Mouse (Mus musculus): ENCODE data around the gene Fam126b. TPM values are rescaled to one million over a fixed set of nuclear protein-coding genes. Genes with fewer than 3 reads are reported as not detected.

Gene Fam126b
- polyA plus RNA-seq, 1 experiment from 2014 or later = 17.3 TPM

DNA sequence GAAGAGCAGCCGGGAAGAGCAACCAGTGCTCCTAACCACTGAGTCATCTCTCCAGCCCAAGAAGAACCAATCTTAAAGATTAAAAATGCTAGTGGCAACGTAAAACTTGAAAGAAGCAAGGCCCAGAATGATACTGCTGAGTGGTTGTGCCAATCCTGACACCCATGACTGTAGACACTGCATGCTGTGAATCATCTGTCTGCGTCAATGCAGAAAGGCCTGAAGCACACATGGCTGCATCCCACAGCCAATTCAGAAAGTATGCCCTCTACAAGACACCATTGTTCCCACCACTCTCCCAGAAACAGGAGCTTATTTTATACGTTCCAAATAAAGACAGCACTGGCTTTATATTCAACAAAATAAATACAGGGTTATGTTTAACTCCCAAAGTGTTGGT lies 103.5 kb downstream of the Fam126b start:
- no peaks in the 10 kb centered on the region for H3K4me1 ChIP-seq (ENCODE audit: control insufficient read depth, insufficient read depth, low read length)
- no peaks in the 10 kb centered on the region for H3K27me3 ChIP-seq (ENCODE audit: control insufficient read depth, insufficient read depth, low read depth, low read length)
- no peaks in the 10 kb centered on the region for H3K9me3 ChIP-seq (replicated peaks; ENCODE audit: control insufficient read depth, low read length, poor library complexity, severe bottlenecking)
- no peak overlapping the region for H3K4me2 ChIP-seq (ENCODE audit: low read length)
- no peak overlapping the region for H3K27ac ChIP-seq (ENCODE audit: low read length)
- no peak overlapping the region for H3K9ac ChIP-seq (ENCODE audit: low read depth, low read length)
- ATAC-seq = no peak
- H3K4me3 ChIP-seq (ENCODE audit: low read depth, low read length) = no peak overlapping the region
- H3K36me3 ChIP-seq (ENCODE audit: control insufficient read depth, insufficient read depth, low read length) = peaks cover 33% of the 10 kb centered on the region
- WGBS = 95% methylated on average over 4 of the region's 4 CpGs

GRCm38 (mm10) chr1:58475662-58476061 lies 110.5 kb downstream of the Fam126b start:
- no peak for ATAC-seq
- Histone ChIP-seq H3K27me3 (ENCODE audit: control insufficient read depth, insufficient read depth, low read depth, low read length) (no peaks in the 10 kb centered on the region), H3K27ac (ENCODE audit: low read length) (no peak overlapping the region), H3K9ac (ENCODE audit: low read depth, low read length) (no peak overlapping the region), H3K4me1 (ENCODE audit: control insufficient read depth, insufficient read depth, low read length) (no peaks in the 10 kb centered on the region), H3K4me2 (ENCODE audit: low read length) (no peak overlapping the region), H3K4me3 (ENCODE audit: low read depth, low read length) (no peak overlapping the region), H3K9me3 (replicated peaks; ENCODE audit: control insufficient read depth, low read length, poor library complexity, severe bottlenecking) (no peaks in the 10 kb centered on the region), H3K36me3 (ENCODE audit: control insufficient read depth, insufficient read depth, low read length) (peaks cover 50% of the 10 kb centered on the region)
- 96% methylated on average over 8 of the region's 8 CpGs for WGBS

Other genes with a start within 250 kb of the Fam126b start
- 346 and 351 TPM in 2 replicates for gene Bzw1, start 193.4 kb downstream of the Fam126b start, polyA plus RNA-seq (2015; fragmentation: Nextera tagmentation; extraction: Ambion mirVana)
- gene Clk1, start 162.3 kb downstream of the Fam126b start, polyA plus RNA-seq (2015; fragmentation: Nextera tagmentation; extraction: Ambion mirVana) = 178 and 188 TPM in 2 replicates
- gene Nif3l1, start 141.2 kb downstream of the Fam126b start, polyA plus RNA-seq (2015; fragmentation: Nextera tagmentation; extraction: Ambion mirVana) = 56.9 and 57.5 TPM in 2 replicates
- 49.8 and 50.2 TPM in 2 replicates for gene Ppil3, start 140.8 kb downstream of the Fam126b start, polyA plus RNA-seq (2015; fragmentation: Nextera tagmentation; extraction: Ambion mirVana)
- gene Orc2, start 81.2 kb downstream of the Fam126b start, polyA plus RNA-seq (2015; fragmentation: Nextera tagmentation; extraction: Ambion mirVana) = 15.1 and 17.2 TPM in 2 replicates
- gene Ndufb3, start 61 bp upstream of the Fam126b start, polyA plus RNA-seq (2015; fragmentation: Nextera tagmentation; extraction: Ambion mirVana) = 173 and 175 TPM in 2 replicates
- gene Als2cr12, start 109.7 kb upstream of the Fam126b start, polyA plus RNA-seq (2015; fragmentation: Nextera tagmentation; extraction: Ambion mirVana) = not detected in 2 replicates
- gene Cflar, start 125.2 kb upstream of the Fam126b start, polyA plus RNA-seq (2015; fragmentation: Nextera tagmentation; extraction: Ambion mirVana) = 11.1 and 19.9 TPM in 2 replicates
- gene Casp8, start 209.1 kb upstream of the Fam126b start, polyA plus RNA-seq (2015; fragmentation: Nextera tagmentation; extraction: Ambion mirVana) = 5.1 and 5.3 TPM in 2 replicates

Data from midbrain, embryonic 16.5 days (tissue).